Mouse (Mus musculus): ENCODE data around the gene Lrrc75a. TPM values are rescaled to one million over a fixed set of nuclear protein-coding genes. Genes with fewer than 3 reads are reported as not detected.

Lrrc75a gene
- total RNA-seq, 2 experiments from 2014 or later, result 3.6 to 5.7 TPM

GRCm38 (mm10) chr11:62645732-62646494 lies 2.4 kb downstream of the Lrrc75a start:
- ATAC-seq (ENCODE audit: poor library complexity, severe bottlenecking), result peak; percentile 31

- ATAC-seq (ENCODE audit: poor library complexity, severe bottlenecking), result no peak
Observed at GRCm38 (mm10) chr11:62645337-62645675, 3.0 kb downstream of the Lrrc75a start.

- no peak for ATAC-seq (ENCODE audit: poor library complexity, severe bottlenecking)
Observed at GRCm38 (mm10) chr11:62644602-62645336, 3.6 kb downstream of the Lrrc75a start.

GRCm38 (mm10) chr11:62643681-62644363 lies 4.5 kb downstream of the Lrrc75a start:
- ATAC-seq (ENCODE audit: poor library complexity, severe bottlenecking), result peak; percentile 12; the same call in 1 of the 2 replicates

- ATAC-seq (ENCODE audit: poor library complexity, severe bottlenecking), result peak; percentile 38
Observed at GRCm38 (mm10) chr11:62643011-62643631, 5.2 kb downstream of the Lrrc75a start.

- no peak for ATAC-seq (ENCODE audit: poor library complexity, severe bottlenecking)
Observed at GRCm38 (mm10) chr11:62642023-62642844, 6.1 kb downstream of the Lrrc75a start.

- ATAC-seq (ENCODE audit: poor library complexity, severe bottlenecking), result no peak
Observed at GRCm38 (mm10) chr11:62640378-62640777, 7.9 kb downstream of the Lrrc75a start.

GRCm38 (mm10) chr11:62638402-62638801 lies 9.9 kb downstream of the Lrrc75a start:
- no peak for ATAC-seq (ENCODE audit: poor library complexity, severe bottlenecking)

GRCm38 (mm10) chr11:62637806-62638205 lies 10.5 kb downstream of the Lrrc75a start:
- no peak for ATAC-seq (ENCODE audit: poor library complexity, severe bottlenecking)

GRCm38 (mm10) chr11:62637401-62637800 lies 10.9 kb downstream of the Lrrc75a start:
- no peak for ATAC-seq (ENCODE audit: poor library complexity, severe bottlenecking)

GRCm38 (mm10) chr11:62636840-62637221 lies 11.5 kb downstream of the Lrrc75a start:
- no peak for ATAC-seq (ENCODE audit: poor library complexity, severe bottlenecking)

GRCm38 (mm10) chr11:62636105-62636839 lies 12.1 kb downstream of the Lrrc75a start:
- no peak for ATAC-seq (ENCODE audit: poor library complexity, severe bottlenecking)

GRCm38 (mm10) chr11:62635406-62635805 lies 12.9 kb downstream of the Lrrc75a start:
- no peak for ATAC-seq (ENCODE audit: poor library complexity, severe bottlenecking)

- no peak for ATAC-seq (ENCODE audit: poor library complexity, severe bottlenecking)
Observed at GRCm38 (mm10) chr11:62631138-62631537, 17.2 kb downstream of the Lrrc75a start.

- no peak for ATAC-seq (ENCODE audit: poor library complexity, severe bottlenecking)
Observed at GRCm38 (mm10) chr11:62630225-62630821, 18.0 kb downstream of the Lrrc75a start.

GRCm38 (mm10) chr11:62629352-62630224 lies 18.7 kb downstream of the Lrrc75a start:
- 0 out of 2 replicates have a peak, but pooled peaks have one; percentile 12 for ATAC-seq (ENCODE audit: poor library complexity, severe bottlenecking)

GRCm38 (mm10) chr11:62624341-62625291 lies 23.7 kb downstream of the Lrrc75a start:
- ATAC-seq (ENCODE audit: poor library complexity, severe bottlenecking), result no peak

Data from megakaryocyte, adult 5-6 weeks (primary cell).